Mouse (Mus musculus) spleen, postnatal 36 days (tissue): Measurements from ENCODE around the gene Olah.
"Not testable (repeated sequence)": the region's sequence is repeated elsewhere in the genome, so short reads cannot be mapped to it uniquely, and the experiment has no call there.

Source experiments
- DNase-seq, 2 experiments: peaks; one replicate each; pipeline ENCODE4 v3.0.0; 2022; ENCODE audit warnings: low spot score in 2 of 2, mixed read lengths in 1 of 2

The Olah gene

DNA sequence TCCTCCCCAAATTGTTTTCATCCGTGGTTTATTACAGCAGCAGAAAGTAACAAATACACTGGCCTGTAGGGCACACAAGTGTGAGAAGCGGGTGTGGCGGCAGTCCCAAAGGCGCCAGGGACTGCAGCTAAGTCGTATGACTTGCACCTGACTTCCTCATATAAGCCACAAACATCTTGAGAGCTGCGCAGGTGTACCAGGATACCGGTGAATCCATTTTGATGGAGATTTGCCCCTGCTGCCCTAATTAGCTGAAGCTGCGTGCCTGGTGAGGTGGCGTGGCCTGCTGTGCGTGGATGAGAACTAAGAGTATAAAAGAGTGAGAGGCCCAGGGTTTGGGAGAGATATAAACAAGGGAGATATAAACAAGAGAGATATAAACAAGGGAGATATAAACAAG, at the start of gene Olah:
Gene Olah (minus strand): TSS at position 101 of the 400 bp plus-strand sequence.
- DNase-seq, result not testable (repeated sequence)

DNA sequence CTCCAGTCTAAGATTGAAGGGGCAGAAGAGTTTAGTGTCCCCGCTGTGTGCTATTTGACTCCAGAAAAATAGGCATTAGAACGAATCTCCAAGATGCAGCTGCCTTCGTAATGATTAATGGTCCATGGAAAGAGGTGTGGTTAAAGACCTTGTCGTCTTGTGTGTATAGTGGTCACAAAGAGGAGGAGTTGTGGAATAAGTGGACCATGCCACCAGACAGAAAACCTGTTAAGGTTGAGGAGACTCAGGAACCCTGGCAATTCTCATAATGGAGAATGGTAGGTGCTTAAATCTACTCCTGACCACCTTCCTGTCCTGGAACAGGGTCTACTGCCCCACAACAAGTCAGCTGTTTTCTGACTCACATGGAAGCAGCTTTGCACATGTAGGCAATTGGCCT, 49.0 kb upstream of the Olah start:
- no peak for DNase-seq

DNA sequence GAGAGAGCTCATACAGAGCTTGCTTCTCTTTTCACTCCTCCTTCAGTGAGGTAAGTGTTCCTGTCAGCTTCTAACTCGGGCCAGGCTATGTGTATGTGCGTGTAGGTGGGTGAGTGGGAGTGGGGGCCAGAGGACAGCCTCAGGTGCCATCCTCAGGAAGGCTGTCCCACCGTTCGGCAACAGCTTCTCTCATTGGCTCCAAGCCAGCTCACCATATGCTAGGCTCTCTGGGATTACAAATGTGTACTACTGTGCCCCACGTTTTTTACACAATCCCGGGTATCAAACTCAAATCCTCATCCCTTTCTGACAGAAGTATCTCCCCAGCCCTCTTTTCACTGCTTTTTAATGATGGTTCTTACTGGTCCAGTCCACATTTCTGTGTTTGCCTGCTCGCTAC, 47.2 kb upstream of the Olah start:
- DNase-seq, result no peak

DNA sequence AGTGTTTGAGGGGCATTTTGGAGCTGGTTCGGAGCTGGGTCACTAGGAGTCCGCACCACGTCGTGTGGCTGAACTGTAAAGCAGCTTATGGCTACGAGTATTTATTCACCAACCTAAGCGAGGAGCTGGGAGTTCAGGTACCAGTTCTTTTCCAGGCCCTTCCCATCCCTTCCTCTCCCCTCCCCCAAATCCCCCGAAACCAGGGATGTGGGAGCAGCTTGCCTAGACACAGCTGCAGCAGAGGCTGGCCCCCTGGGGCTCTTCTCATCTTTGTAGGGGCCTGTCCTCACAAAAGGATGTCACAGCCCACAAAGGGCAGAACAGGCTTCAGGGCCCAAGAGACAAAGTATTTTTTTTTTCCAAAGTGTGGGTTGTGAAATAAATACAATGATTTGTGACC, 40.9 kb upstream of the Olah start:
- no peak for DNase-seq

DNA sequence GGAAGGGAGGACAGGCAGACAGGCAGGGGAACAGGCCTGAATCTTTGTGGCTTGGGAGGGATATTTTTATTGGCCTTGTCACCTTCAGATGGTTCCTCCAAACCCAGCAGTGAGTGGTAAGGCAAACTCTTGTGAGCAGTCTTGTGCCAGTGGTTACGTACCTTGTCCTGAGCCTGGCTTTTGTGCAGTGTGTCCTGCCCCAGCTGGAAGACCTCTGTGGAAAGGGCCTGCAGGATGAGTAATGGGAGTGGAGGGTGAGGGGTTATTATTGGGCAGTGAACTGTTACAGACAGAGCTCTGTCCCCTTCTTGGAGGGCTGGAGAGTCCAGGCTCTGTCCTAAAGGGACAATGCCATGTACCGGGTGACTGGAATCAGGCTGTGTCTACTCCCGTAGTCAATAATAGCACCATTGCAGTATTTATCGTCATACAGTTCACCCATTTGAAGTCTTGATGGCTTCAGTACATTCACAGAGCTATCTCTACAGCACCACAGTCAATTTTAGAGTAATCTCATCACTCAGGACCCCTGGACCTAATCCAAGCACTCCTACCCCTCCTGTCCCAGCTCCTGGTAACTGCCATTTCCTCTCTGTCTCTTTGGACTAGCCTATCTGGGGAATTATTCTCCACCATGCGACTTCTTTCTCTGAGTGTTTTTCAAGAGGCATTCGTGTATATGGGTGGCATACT, 38.5 kb upstream of the Olah start:
- DNase-seq, result no peak

DNA sequence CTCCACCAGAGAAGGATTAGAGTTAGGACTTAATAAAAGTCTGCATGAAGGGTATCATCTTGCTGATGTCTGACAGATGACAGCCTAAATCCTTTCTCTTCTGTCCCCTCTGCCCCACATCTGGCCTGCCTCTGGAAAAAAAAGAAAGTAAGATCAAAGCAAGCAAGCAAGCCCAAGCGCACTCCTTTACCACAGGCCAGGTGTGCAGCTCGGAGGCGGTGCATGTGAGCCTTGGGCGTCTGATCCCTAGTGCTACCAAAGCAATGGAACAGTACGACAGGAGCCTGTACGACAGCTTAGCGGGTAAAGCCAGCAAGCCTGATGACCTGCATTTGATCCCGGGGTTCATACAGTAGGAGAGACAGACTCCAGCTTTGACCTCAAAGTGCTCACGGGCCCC, 33.9 kb upstream of the Olah start:
- no peak for DNase-seq

DNA sequence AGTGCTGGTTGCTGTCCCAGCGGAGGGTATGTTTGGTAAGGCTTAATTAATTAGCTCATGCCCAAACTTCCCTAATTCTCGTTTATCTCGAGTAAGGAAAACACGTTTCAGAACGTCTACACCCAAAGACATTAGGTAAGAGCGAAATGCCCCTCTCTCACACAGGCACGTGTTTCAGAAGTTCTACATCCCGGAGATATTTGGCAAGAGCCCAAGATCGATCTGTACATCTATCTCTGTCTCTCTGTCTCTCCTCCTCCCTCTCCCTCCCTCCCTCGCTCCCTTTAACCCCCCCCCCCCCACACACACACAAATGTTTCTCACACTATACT, 27.5 kb upstream of the Olah start:
- DNase-seq, result no peak

DNA sequence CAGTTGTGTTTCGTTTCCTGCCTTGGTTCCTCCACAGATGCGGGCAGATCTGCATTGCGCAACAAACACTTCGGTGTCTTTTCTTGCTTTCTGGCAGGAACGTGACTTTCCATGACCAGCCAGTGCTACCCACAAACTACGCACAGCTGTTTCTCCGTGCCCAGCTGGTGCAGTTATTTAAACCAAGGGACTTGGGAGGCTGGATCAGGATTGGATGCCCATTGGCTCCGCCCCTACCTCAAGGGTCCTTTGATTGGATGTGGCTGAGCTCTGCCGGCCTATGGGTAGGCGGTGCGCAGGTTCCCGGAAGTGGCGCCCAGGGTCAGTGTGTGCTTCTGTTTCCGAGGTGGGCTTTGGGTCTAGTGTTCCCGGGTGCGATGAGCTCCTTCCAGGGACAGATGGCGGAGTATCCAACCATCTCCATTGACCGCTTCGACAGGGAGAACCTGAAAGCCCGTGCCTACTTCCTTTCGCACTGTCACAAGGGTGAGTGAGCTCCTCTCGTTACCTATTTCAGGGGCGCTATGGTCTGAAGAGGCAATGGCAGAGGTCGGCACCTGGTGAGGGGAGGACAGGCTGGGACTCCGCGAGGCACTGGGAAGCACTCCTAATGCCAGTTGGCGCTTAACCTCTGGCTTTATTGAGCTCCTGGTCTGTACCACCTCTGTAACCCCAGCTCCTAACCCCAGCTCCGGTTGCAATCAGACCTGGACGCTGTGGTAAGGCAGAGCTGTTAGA, 27.0 kb upstream of the Olah start, which contains the start of gene Dclre1c:
Gene Dclre1c (plus strand): TSS at position 291 of the 738 bp plus-strand sequence.
- peak; percentile 93 to 95 for DNase-seq

DNA sequence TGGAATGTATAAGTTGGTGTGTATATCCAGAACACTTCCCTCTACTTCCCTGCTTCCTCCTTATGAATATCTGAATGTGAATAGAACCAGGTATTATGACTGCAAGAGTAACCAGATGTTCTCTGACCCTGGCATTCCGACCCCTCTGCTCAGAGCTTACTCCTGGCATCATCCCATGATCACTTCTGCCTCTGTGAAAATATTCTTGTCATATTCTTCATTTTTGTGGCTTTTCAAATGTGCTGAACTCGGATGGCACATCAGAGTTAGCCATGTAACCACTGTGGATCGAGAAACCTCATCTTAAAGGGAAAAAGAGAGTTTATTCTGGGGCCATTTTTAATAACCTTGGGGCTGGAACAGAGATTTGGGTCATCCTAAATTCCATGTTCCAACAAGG, 25.5 kb upstream of the Olah start, which contains the start of gene Meig1:
Gene Meig1 (minus strand): TSS at position 101 of the 400 bp plus-strand sequence.
- no peak for DNase-seq

DNA sequence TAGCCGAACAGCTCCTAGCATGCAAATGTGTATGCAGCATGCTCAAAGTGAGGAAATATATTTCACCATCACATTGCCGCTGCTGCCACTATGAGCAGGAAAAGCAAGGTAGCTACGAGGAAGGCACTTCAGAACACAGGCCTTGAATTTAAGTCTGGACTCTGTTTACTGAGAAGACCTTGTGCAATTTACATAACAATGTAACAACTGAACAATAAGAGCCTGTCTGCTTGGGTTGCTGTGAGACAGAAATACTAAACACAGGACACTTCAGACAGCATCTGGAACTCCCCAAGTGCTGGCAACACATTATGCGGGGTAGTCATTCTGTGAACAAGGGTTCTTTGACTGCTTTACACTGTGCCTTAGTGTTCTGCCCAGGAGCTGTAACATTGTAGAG, 23.1 kb upstream of the Olah start:
- DNase-seq, result no peak

DNA sequence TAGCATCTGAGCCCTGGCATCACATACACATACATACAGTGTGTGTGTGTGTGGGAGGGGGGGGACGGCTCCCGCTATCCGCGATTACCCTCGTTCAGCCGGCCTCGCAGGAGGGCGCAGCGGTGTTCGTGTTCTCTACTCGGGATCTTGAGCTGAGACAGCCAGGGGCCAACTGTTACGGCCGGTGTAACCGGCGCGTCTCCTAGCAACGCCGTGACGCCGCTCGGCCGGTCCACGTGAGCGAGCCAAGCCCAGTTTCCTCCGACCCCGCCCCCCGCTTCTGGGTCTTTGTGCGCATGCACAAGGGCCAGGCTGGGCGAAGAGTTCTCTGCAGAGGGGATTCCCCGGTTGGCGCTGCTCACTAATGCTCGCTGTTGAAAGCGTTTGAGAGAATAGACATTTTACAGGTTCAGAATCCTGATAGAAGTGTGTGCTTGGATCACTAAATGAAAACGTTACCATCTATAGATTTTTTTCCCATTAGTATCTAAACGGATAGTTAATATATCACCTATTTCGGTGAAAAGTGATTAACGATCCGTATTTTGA, 21.9 kb upstream of the Olah start:
- DNase-seq, result peak; percentile 96

DNA sequence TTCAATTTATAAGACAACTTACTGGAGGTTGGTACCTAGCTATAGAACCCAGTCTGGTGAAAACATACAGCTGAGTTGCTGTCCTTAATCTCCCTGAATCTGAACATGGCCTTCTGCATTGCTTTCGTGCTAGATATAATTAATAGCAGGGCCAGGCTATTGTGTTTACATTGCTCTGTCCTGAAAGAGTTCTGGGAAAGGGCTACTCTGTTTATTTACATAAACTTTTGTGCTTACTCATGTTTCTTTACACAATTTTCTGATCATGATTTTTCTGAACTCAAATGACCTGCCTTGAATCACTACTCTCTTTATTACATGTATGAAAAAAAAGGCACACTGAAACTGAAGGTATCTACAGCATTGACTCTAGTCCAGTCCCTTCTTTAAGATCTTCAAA, 18.7 kb upstream of the Olah start:
- no peak for DNase-seq

DNA sequence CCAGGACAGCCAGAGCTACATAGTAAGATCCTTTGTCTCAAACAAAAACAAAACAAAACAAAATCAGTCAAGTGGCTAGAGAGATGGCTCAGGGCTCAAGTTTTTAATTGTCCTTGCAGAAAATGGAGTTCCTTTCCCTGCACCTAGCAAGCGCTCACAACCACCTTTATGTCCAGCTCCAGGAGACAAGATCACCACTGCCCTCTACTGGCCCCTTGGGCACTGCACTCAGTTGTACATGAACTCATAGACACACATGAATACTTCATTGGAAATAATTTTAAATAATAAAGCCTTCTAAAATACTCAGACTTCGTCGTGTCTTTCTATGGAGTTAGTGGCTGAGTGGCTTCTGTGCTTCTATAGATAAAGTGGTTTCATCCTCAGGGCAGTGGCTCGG, 17.2 kb upstream of the Olah start:
- DNase-seq, result peak; percentile 22 to 24

DNA sequence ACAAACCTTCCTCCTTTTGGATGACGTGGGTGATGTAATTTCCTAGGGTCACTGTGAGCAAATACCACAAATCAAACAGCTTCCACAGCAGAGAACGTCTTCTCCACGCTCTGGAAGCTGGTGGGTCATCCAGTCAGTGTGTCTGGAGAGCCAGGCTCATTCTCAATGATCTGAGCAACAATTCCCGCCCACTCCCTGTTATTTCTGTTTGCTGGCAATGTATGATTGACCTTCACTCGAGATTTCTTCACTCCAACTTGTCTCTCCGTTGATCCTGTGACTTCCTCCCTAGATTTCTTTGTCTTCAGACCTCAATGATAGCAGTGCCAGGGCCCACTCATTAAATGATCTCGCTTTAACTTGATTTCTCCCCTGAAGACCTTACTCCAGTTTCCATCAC, 10.7 kb upstream of the Olah start:
- no peak for DNase-seq

DNA sequence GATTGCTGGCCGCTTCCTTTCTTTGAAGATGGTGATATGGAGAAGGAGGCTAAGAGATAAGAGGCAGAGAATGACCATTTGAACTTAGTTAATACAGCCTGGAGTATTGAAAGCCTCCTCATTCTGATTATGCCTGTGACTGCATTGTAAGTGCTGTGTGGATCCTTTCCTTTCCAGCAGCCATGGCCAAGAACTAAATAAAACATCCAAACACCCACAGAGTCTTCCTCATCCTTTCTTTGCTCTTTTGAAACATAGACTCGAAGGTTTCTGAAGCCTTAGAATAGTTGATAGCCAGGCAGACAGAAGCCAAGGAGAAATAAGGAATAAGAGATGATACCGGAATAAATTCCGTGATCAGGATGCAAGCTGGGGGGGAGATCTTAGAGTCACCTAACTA, 9.0 kb upstream of the Olah start:
- DNase-seq, result no peak

DNA sequence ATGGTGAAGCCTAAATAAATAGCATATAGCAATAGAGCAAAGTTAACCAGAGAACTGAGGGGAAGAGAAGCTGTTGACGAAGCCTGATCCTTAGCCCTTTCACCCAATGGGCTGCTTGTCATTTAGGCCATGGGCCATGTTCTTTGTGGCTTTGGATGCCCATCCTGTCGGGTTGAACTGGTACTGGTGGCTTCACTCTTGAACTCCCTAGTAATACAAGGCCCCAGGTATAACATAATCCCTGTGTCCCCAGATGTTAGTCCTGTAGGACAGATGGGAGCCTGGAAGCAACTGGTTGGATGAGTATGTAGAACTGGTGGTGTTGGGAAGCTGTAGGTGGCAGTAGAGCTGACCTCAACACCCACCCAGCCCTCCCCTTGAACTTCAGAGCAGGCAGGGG, 5.1 kb downstream of the Olah start:
- DNase-seq, result no peak

DNA sequence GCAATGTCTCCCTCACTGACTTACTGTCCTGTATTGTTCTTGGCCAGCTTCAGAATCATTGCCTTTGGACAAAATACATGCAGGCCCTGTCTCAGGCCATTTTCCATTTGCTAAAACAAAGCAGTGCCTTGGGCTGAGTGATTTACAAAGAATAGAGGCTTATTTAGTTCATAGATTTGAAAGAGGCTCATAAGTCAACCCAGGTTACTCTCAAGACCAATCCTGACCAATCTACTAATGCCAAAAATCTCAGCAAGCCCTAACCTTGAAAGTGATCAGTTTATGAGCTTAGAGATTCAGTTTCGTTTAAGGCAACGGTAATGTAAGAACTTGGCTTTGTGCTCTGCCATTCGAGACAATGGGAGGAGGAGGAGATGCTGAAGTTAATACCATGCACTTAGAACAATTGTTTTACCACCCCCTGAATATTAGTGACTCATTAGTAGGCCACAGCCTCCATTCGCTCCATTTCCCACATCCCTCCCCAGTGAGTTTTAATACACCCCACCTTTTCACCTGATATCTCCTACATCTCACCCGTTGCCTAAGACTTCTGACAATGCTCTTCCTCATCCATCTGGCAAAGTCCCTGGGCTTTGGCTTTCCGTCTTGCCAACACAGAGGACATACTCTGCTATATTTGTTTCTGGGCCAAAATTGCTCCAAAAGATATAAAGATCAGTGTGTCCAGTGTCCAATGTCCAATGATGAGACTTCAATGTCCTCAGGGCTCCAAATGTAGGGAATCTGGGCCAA, 9.7 kb downstream of the Olah start:
- DNase-seq, result no peak

DNA sequence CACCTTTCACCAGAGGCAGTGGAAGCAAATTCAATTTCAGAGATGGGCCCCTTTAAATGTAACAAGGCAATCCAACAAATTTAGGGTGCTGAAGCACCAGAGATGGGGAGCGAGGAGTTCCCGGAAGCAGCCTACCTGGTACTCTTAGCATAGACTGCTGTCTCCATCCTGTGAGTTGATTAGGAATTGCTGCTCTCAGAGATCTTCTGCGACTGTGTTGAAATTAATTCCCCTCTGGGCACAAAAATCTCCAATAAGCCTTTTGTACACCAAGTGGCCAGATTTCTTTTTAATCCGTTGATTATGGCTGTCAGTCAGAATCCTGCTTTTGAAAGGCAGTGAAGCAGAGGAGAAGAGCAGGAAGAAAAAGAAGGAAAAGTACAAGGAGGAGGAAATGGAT, 31.9 kb downstream of the Olah start:
- DNase-seq, result no peak

DNA sequence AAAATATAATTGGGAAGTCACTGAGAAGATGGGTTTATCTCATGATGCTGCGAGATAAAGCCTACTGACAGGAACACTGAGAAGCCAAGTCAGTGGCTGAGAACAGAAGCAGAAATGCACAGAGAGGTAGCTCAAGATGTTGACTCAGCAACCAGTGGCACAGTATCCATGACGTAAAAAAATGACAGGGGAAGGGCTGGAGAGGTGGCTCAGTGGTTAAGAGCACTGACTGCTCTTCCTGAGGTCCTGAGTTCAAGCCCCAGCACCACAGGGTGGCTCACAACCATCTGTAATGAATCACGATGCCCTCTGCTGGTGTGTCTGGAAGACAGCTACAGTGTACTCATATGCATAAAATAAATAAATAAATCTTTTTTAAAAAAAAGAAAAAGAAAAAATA, 35.9 kb downstream of the Olah start:
- DNase-seq, result no peak

DNA sequence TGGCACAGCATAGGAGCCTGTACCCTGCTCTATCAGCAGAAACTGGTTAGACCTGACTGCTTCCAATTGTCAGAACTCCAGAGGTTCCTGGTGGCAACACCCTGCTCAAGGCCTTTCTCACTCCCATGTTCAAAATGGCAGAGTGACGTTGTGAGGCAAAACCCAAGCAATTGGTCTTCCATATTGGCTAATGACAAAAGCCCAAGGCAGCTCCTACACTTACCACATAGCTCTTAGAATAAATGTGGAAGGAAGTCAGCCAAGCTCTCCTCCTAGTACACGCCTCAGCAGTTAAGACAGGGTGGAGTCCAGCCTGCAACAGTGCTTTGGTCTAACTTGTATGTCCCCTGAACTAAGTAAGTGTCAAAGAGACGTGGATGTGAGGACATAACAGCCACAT, 39.1 kb downstream of the Olah start:
- no peak for DNase-seq

DNA sequence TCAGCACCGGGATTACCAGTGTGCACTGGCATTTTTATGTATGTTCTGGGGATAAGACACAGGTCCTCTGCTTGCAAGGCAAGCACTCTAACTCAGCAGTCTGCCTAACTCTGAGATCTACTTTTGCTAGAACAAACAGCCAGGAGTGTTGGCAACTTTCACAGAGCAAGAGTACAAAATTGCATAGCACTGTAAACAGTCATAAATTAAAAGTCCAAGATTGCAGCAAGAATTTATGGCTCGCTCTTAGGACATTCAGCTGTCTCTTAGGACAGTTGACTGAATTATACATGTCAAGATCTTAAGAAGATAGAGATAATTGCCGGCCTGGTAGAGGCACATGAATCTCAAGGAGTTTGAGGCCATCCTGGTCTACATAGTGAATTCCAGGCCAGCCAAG, 40.7 kb downstream of the Olah start:
- DNase-seq, result no peak

DNA sequence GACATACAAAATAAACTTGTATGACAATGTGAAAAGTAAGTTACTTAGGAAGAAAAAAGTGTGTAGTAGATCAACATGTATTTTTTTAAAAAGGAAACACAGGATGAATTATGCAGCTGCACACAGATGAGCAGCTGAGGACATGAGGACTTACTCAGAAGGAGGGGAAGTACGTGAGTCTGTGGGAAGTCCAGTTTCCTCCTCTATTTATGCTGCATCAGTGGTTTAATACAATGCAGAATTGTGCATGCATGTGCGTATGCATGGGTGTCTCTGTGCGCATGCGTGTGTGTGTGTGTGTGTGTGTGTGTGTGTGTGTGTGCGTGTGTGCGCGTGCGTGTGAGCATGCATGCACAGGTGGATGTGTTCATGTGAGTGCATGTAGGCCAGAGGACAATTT, 41.2 kb downstream of the Olah start:
- DNase-seq, result no peak

DNA sequence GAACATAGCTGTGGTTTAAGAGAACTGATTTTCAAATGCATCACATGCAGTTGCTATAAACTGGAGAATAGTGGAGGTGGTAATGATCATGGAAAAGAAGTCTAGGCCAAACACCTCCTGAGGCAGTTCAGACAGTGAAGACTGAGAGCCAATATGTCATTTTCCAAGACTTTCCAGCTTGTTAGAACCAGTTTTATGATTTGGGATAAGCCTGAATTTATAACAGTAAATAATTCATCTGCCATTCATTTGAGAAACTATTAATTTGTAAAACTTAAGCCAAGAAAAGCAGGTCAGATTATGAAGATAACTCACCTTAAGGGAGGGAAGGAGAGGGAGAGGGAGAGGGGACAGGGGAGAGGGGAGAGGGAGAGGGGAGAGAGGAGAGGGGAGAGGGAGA, 43.9 kb downstream of the Olah start:
- DNase-seq, result no peak
